Mouse (Mus musculus): Measurements from ENCODE around the gene Pklr. TPM values are rescaled to one million over a fixed set of nuclear protein-coding genes. Genes with fewer than 3 reads are reported as not detected.

Pklr gene
- polyA plus RNA-seq, 1 experiment from 2014 or later, result not detected

DNA sequence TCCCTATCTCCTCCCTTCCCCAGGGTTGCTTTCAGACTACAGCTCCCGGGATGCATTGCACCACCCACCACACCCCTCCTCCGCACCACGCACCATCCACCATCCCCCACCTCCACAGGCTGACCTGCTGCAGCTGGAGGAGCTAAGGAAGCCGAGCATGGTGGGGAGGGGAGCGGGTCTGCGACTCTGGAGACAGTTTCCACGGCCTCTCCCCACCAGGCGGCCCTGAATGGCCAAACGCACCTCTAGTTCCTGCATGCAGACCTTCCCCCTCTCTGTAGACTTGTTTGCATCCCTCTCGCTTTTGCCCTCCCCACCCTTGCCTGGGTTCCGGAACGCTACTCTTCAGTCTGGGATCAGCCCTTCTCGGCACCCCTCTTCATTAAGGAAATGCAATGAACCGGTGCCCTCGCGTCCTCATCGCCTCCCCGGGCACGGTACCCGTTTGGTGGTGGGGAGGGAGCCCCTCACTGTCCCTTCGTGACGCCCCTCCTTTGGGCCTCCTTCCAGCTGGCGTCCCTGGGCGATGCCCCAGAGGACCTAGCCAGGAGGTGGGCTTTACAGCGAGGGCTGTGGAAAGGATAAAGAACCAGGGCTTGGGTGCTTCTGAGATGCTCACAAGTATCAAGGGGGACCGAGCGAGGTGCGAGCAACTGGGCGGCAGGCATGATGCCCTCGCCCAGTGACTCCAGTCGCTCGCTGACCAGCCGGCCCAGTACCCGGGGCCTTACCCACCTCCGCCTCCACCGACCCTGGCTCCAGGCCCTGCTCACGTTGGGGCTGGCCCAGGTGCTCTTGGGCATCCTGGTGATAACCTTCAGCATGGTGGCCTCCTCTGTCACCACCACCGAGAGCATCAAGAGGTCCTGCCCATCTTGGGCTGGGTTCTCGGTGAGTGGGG lies 47.4 kb downstream of the Pklr start, which contains the start of gene Fam189b:
Gene Fam189b (plus strand): TSS at position 86 of the 901 bp plus-strand sequence.
- H3K9ac ChIP-seq, result peak within 1 kb of the TSS; percentile 88
- H3K27ac ChIP-seq, result peak within 1 kb of the TSS; percentile 87
- no peaks in the 10 kb centered on the region for H3K27me3 ChIP-seq
- peak within 1 kb of the TSS; percentile 92 for H3K4me2 ChIP-seq
- H3K4me3 ChIP-seq, result peak within 1 kb of the TSS; percentile 69
- WGBS, result 7% methylated on average over 39 of the region's 39 CpGs
- peaks cover 45% of the 10 kb centered on the region for H3K4me1 ChIP-seq
- no peaks in the 10 kb centered on the region for H3K9me3 ChIP-seq
- ATAC-seq (ENCODE audit: insufficient number of reproducible peaks, insufficient read depth, low FRiP score, low TSS enrichment, low read depth), result peak; percentile 87
- peaks cover 60% of the 10 kb centered on the region for H3K36me3 ChIP-seq

DNA sequence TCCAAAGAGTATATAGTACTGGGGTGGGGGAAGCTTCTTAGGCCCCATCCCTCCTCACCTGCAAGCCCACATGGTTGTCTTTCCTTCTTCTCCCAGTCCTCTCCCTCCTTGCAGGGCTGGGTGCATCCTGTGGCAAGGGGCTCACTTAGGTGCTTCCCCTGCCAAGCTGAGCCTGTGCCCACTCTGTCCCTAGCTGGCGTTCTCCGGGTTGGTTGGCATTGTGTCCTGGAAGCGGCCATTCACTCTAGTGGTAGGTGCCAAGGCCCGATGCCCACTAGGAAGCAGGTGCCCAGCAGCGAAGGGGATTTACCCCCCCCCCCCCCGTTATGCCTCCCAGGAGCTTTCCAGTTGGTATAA lies 48.0 kb downstream of the Pklr start:
- Histone ChIP-seq H3K36me3 (peaks cover 65% of the 10 kb centered on the region), H3K27ac (no peak overlapping the region), H3K9me3 (no peaks in the 10 kb centered on the region), H3K4me3 (peak overlapping the region; percentile 69), H3K4me1 (peaks cover 39% of the 10 kb centered on the region), H3K9ac (peak overlapping the region; percentile 88), H3K4me2 (peak overlapping the region; percentile 92), H3K27me3 (no peaks in the 10 kb centered on the region)
- 80% methylated on average over 6 of the region's 6 CpGs for WGBS
- ATAC-seq (ENCODE audit: insufficient number of reproducible peaks, insufficient read depth, low FRiP score, low TSS enrichment, low read depth), result no peak

DNA sequence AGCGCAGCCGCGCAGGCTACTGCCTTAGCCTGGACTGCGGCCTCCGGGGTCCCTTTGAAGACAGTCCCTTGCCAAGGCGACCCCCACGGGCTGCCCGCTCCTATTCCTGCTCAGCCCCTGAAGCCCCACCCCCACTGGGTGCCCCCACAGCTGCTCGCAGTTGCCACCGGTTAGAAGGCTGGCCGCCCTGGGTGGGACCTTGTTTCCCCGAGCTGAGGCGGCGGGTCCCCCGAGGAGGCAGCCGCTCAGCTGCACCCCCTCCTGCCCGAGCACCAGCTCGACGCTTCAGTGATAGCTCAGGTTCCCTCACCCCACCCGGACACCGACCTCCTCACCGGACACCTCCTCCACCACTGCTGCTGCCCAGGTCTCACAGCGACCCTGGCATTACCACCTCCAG lies 51.3 kb downstream of the Pklr start:
- Histone ChIP-seq H3K9me3 (no peaks in the 10 kb centered on the region), H3K27me3 (no peaks in the 10 kb centered on the region), H3K4me3 (no peak overlapping the region), H3K27ac (no peak overlapping the region), H3K36me3 (peaks cover 39% of the 10 kb centered on the region), H3K4me1 (peaks cover 32% of the 10 kb centered on the region), H3K9ac (no peak overlapping the region), H3K4me2 (no peak overlapping the region)
- WGBS, result 39% methylated on average over 23 of the region's 23 CpGs
- ATAC-seq (ENCODE audit: insufficient number of reproducible peaks, insufficient read depth, low FRiP score, low TSS enrichment, low read depth), result 0 out of 2 replicates have a peak, but pooled peaks have one; percentile 3

DNA sequence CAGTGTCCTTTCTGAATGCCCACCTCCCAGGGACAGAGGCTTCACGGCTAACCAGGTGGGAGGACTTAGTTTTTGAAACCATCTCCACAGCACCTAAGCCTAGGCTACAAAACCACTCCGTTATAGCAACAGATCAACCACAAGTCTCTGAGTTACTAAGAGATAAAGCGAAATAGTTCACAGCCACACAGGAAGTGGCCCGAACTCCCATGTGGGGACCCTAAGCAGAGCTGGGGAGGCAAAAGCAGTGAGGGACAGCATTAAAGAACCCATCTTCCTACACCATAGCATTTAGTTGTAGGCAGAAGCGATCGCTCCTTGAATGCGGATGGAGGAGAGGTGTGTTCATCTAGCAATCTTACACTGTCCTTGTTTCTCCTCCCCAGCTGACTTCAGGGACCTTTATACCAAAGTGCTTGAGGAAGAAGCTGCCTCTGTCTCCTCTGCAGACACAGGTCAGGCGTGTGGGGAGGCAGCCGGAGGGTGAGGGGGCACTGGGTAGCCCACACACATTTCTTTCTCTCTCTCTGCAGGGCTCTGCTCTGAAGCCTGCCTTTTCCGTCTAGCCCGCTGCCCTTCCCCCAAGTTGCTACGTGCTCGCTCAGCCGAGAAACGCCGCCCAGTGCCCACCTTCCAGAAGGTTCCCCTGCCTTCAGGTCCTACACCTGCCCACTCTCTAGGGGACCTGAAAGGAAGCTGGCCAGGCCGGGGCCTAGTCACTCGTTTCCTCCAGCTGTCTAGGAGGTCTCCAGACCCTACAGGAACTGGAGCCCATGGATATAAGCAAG lies 51.9 kb downstream of the Pklr start:
- H3K9ac ChIP-seq, result no peak overlapping the region
- no peak for ATAC-seq (ENCODE audit: insufficient number of reproducible peaks, insufficient read depth, low FRiP score, low TSS enrichment, low read depth)
- H3K4me2 ChIP-seq, result no peak overlapping the region
- no peaks in the 10 kb centered on the region for H3K9me3 ChIP-seq
- H3K4me1 ChIP-seq, result peaks cover 27% of the 10 kb centered on the region
- no peak overlapping the region for H3K4me3 ChIP-seq
- H3K36me3 ChIP-seq, result peaks cover 33% of the 10 kb centered on the region
- 66% methylated on average over 18 of the region's 18 CpGs for WGBS
- no peak overlapping the region for H3K27ac ChIP-seq
- H3K27me3 ChIP-seq, result no peaks in the 10 kb centered on the region

DNA sequence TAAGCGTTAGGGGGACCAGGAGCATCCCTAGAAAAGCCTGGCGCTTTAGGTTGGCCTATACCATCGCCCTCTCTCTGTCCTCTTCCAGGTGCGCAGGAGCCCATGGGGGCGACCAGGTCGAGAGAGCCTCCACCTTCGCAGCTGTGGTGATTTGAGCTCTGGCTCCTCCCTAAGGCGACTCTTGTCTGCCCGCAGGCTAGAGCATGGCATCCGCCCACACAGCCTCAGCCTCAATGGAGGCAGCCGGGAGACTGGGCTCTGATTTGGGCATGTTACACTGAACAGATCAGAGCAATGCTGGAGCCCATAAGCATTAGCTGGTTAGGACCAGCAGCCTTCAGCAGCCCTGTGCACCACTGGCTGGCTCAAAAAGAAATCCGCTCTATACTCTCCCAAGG lies 52.5 kb downstream of the Pklr start:
- Histone ChIP-seq H3K4me3 (no peak overlapping the region), H3K4me2 (no peak overlapping the region), H3K9me3 (no peaks in the 10 kb centered on the region), H3K4me1 (peaks cover 26% of the 10 kb centered on the region), H3K27me3 (no peaks in the 10 kb centered on the region), H3K36me3 (peaks cover 33% of the 10 kb centered on the region), H3K9ac (no peak overlapping the region), H3K27ac (no peak overlapping the region)
- no peak for ATAC-seq (ENCODE audit: insufficient number of reproducible peaks, insufficient read depth, low FRiP score, low TSS enrichment, low read depth)
- WGBS, result 56% methylated on average over 12 of the region's 12 CpGs

DNA sequence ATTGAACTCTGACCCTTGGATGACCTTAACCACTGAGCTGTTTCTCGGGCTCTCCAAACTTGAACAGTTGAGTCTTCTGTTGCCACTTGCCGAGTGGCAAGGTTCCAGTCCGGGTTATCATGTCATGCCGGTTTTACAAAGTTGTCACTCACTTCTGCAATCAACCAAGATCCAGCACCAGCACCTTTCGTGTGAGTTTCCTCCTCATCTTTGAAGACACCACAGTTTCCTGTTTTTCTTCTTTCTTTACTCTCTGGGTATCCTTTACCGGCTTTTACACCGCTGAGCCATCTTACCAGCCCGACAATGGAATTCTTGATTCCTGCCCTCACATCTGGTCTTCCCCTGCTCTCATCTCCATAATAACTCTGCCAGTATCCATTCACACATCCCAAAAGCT lies 54.5 kb downstream of the Pklr start:
- Histone ChIP-seq H3K27me3 (no peaks in the 10 kb centered on the region), H3K9ac (no peak overlapping the region), H3K36me3 (peaks cover 33% of the 10 kb centered on the region), H3K9me3 (no peaks in the 10 kb centered on the region), H3K4me1 (peaks cover 6% of the 10 kb centered on the region), H3K27ac (no peak overlapping the region), H3K4me2 (no peak overlapping the region), H3K4me3 (no peak overlapping the region)
- WGBS, result 81% methylated on average over 8 of the region's 8 CpGs
- ATAC-seq (ENCODE audit: insufficient number of reproducible peaks, insufficient read depth, low FRiP score, low TSS enrichment, low read depth), result no peak

DNA sequence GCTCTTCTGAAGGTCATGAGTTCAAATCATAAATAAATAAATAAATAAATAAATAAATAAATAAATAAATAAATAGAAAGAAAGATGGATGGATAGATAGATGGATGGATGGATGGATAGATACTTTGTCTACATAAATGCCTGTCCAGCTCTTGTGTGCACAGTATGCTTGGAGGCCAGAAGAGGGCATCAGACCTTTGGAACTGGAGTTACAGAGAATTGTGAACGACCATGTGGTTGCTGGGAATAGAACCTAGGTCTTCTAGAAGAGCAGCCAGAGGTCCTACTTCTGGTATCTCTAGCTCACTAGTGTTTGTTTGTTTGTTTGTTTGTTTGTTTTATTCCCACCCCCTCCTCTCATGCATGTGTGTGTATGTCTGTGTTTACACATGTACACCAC lies 57.4 kb downstream of the Pklr start:
- no peaks in the 10 kb centered on the region for H3K9me3 ChIP-seq
- no peak overlapping the region for H3K27ac ChIP-seq
- H3K9ac ChIP-seq, result no peak overlapping the region
- peaks cover 13% of the 10 kb centered on the region for H3K36me3 ChIP-seq
- H3K4me3 ChIP-seq, result no peak overlapping the region
- ATAC-seq (ENCODE audit: insufficient number of reproducible peaks, insufficient read depth, low FRiP score, low TSS enrichment, low read depth), result no peak
- no peak overlapping the region for H3K4me2 ChIP-seq
- peaks cover 6% of the 10 kb centered on the region for H3K4me1 ChIP-seq
- 57% methylated on average over 1 of the region's 1 CpGs for WGBS
- H3K27me3 ChIP-seq, result no peaks in the 10 kb centered on the region

DNA sequence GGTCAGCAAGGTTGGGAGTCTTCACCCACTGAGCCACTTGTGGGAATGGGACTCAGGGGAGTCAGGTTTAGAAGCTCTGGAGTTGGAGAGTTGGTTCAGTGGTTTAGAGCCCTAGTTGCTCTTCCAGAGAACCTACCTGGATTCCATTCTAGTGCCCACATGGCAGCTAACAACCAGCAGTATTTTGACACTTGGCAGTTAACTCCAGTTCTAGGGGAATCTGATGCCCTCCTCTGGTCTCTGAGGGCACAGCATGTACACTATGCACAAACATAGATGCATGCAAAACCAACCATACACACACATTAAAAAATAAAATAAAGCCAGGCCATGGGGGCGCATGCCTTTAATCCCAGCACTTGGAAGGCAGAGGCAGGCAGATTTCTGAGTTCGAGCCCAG lies 57.9 kb downstream of the Pklr start:
- ATAC-seq (ENCODE audit: insufficient number of reproducible peaks, insufficient read depth, low FRiP score, low TSS enrichment, low read depth), result no peak

More for the DNA sequence above, 57.9 kb downstream of the Pklr start:
- Histone ChIP-seq H3K9ac (no peak overlapping the region), H3K4me2 (no peak overlapping the region), H3K36me3 (peaks cover 8% of the 10 kb centered on the region), H3K4me3 (no peak overlapping the region), H3K27me3 (no peaks in the 10 kb centered on the region), H3K27ac (no peak overlapping the region), H3K9me3 (no peaks in the 10 kb centered on the region), H3K4me1 (peaks cover 6% of the 10 kb centered on the region)
- 88% methylated on average over 2 of the region's 2 CpGs for WGBS

Other genes starting within 250 kb of the Pklr start
- gene Msto1, start 222.1 kb upstream of the Pklr start, polyA plus RNA-seq (2015; fragmentation: Nextera tagmentation; extraction: Ambion mirVana), result 40.7 and 43.2 TPM in 2 replicates
- 29.4 and 30.6 TPM in 2 replicates for gene Ash1l, start 185.5 kb upstream of the Pklr start, polyA plus RNA-seq (2015; fragmentation: Nextera tagmentation; extraction: Ambion mirVana)
- gene Dap3, start 185.0 kb upstream of the Pklr start, polyA plus RNA-seq (2015; fragmentation: Nextera tagmentation; extraction: Ambion mirVana), result 147 and 158 TPM in 2 replicates
- gene Rusc1, start 42.8 kb upstream of the Pklr start, polyA plus RNA-seq (2015; fragmentation: Nextera tagmentation; extraction: Ambion mirVana), result 23.3 and 25.0 TPM in 2 replicates
- not detected in 2 replicates for gene Gm43738, start 35.0 kb upstream of the Pklr start, polyA plus RNA-seq (2015; fragmentation: Nextera tagmentation; extraction: Ambion mirVana)
- 193 and 231 TPM in 2 replicates for gene Fdps, start 34.2 kb upstream of the Pklr start, polyA plus RNA-seq (2015; fragmentation: Nextera tagmentation; extraction: Ambion mirVana)
- 3.6 and 4.3 TPM in 2 replicates for gene Hcn3, start 24.1 kb downstream of the Pklr start, polyA plus RNA-seq (2015; fragmentation: Nextera tagmentation; extraction: Ambion mirVana)
- 39.9 and 41.8 TPM in 2 replicates for gene Clk2, start 28.7 kb downstream of the Pklr start, polyA plus RNA-seq (2015; fragmentation: Nextera tagmentation; extraction: Ambion mirVana)
- 115 and 125 TPM in 2 replicates for gene Scamp3, start 41.3 kb downstream of the Pklr start, polyA plus RNA-seq (2015; fragmentation: Nextera tagmentation; extraction: Ambion mirVana)
- gene Fam189b, start 47.0 kb downstream of the Pklr start, polyA plus RNA-seq (2015; fragmentation: Nextera tagmentation; extraction: Ambion mirVana), result 31.5 and 32.6 TPM in 2 replicates
- 34.7 TPM in 2 replicates for gene Gba, start 66.8 kb downstream of the Pklr start, polyA plus RNA-seq (2015; fragmentation: Nextera tagmentation; extraction: Ambion mirVana)
- gene Thbs3, start 79.0 kb downstream of the Pklr start, polyA plus RNA-seq (2015; fragmentation: Nextera tagmentation; extraction: Ambion mirVana), result 42.0 and 48.1 TPM in 2 replicates
- gene Mtx1, start 90.9 kb downstream of the Pklr start, polyA plus RNA-seq (2015; fragmentation: Nextera tagmentation; extraction: Ambion mirVana), result 182 and 212 TPM in 2 replicates
- 1.5 and 1.6 TPM in 2 replicates for gene Muc1, start 92.9 kb downstream of the Pklr start, polyA plus RNA-seq (2015; fragmentation: Nextera tagmentation; extraction: Ambion mirVana)
- 300 and 361 TPM in 2 replicates for gene Krtcap2, start 109.8 kb downstream of the Pklr start, polyA plus RNA-seq (2015; fragmentation: Nextera tagmentation; extraction: Ambion mirVana)
- 7.0 and 9.7 TPM in 2 replicates for gene Trim46, start 110.2 kb downstream of the Pklr start, polyA plus RNA-seq (2015; fragmentation: Nextera tagmentation; extraction: Ambion mirVana)
- gene Dpm3, start 123.2 kb downstream of the Pklr start, polyA plus RNA-seq (2015; fragmentation: Nextera tagmentation; extraction: Ambion mirVana), result 120 and 147 TPM in 2 replicates
- gene Slc50a1, start 134.4 kb downstream of the Pklr start, polyA plus RNA-seq (2015; fragmentation: Nextera tagmentation; extraction: Ambion mirVana), result 67.4 and 68.6 TPM in 2 replicates
- 40.7 and 43.1 TPM in 2 replicates for gene Efna1, start 145.0 kb downstream of the Pklr start, polyA plus RNA-seq (2015; fragmentation: Nextera tagmentation; extraction: Ambion mirVana)
- 22.6 and 26.6 TPM in 2 replicates for gene Efna3, start 186.8 kb downstream of the Pklr start, polyA plus RNA-seq (2015; fragmentation: Nextera tagmentation; extraction: Ambion mirVana)
- 46.5 and 50.1 TPM in 2 replicates for gene Efna4, start 201.9 kb downstream of the Pklr start, polyA plus RNA-seq (2015; fragmentation: Nextera tagmentation; extraction: Ambion mirVana)
- gene Adam15, start 213.9 kb downstream of the Pklr start, polyA plus RNA-seq (2015; fragmentation: Nextera tagmentation; extraction: Ambion mirVana), result 50.8 and 52.6 TPM in 2 replicates
- gene Dcst2, start 225.8 kb downstream of the Pklr start, polyA plus RNA-seq (2015; fragmentation: Nextera tagmentation; extraction: Ambion mirVana), result 0.18 and 0.38 TPM in 2 replicates
- gene Dcst1, start 229.1 kb downstream of the Pklr start, polyA plus RNA-seq (2015; fragmentation: Nextera tagmentation; extraction: Ambion mirVana), result 0.44 and 0.85 TPM in 2 replicates